Mouse (Mus musculus): ENCODE data around the gene Krt78. TPM values are rescaled to one million over a fixed set of nuclear protein-coding genes. Genes with fewer than 3 reads are reported as not detected.

Krt78 gene
- polyA plus RNA-seq, 1 experiment from 2014 or later, result not detected

DNA sequence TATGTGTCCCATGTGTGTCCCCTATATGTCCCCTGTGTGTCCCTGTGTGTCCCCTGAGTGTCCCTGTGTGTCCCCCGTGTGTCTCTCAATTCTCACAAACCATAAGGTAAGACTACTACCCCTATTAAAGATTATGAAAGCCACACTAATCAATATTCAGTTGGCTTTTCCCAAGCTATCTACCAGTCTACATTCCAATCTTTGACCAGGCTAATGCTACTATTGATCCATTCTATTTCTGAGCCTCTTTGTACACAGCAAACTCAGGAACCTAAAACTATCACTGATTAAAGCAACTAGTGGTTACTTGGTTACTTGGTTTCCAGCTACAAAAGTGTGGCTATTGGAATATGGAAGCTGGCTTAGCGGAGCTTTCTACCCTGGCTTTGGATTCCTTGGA is 31.8 kb downstream of the Krt78 start:
- H3K4me3 ChIP-seq, result no peak overlapping the region
- no peaks in the 10 kb centered on the region for H3K27me3 ChIP-seq (replicated peaks)
- H3K4me1 ChIP-seq, result no peaks in the 10 kb centered on the region
- H3K27ac ChIP-seq, result no peak overlapping the region
- H3K36me3 ChIP-seq (replicated peaks), result no peaks in the 10 kb centered on the region
- H3K9ac ChIP-seq, result no peak overlapping the region
- 95% methylated on average over 2 of the region's 2 CpGs for WGBS
- no peak overlapping the region for H3K4me2 ChIP-seq
- no peak for ATAC-seq (replicated peaks)
- H3K9me3 ChIP-seq, result no peaks in the 10 kb centered on the region

DNA sequence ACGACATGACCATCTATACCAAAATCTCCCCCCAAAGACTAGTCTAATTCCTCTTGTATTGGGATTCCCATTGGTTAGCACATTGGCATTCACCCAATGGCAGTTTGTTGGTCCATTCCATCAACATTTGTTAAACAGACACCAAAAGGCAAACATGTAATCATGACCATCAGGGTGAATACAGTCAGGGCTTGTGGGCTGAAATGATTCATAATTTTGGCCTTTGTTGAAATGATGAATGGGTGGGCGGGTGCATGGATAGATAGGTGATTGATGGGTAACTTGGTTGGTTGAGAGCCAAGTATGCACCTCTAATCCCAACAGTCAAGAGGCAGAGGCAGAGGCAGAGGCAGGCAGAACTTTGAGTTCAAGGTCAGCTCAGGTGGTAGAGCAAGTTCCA is 38.0 kb downstream of the Krt78 start:
- no peak overlapping the region for H3K9ac ChIP-seq
- no peaks in the 10 kb centered on the region for H3K4me1 ChIP-seq
- H3K27ac ChIP-seq, result no peak overlapping the region
- no peaks in the 10 kb centered on the region for H3K36me3 ChIP-seq (replicated peaks)
- H3K4me3 ChIP-seq, result no peak overlapping the region
- no peak for ATAC-seq (replicated peaks)
- no peaks in the 10 kb centered on the region for H3K27me3 ChIP-seq (replicated peaks)
- no peak overlapping the region for H3K4me2 ChIP-seq
- 77% methylated on average over 2 of the region's 2 CpGs for WGBS
- no peaks in the 10 kb centered on the region for H3K9me3 ChIP-seq

GRCm38 (mm10) chr15:101904849-101905248 is 49.2 kb downstream of the Krt78 start:
- H3K27me3 ChIP-seq (replicated peaks), result no peaks in the 10 kb centered on the region
- no peak overlapping the region for H3K9ac ChIP-seq
- H3K9me3 ChIP-seq, result no peaks in the 10 kb centered on the region
- no peak for ATAC-seq (replicated peaks)
- WGBS, result 81% methylated on average over 5 of the region's 5 CpGs
- H3K36me3 ChIP-seq (replicated peaks), result no peaks in the 10 kb centered on the region
- H3K4me1 ChIP-seq, result no peaks in the 10 kb centered on the region
- no peak overlapping the region for H3K4me2 ChIP-seq
- H3K4me3 ChIP-seq, result no peak overlapping the region
- no peak overlapping the region for H3K27ac ChIP-seq

GRCm38 (mm10) chr15:101902171-101903149 is 51.6 kb downstream of the Krt78 start:
- no peak for ATAC-seq (replicated peaks)
- Histone ChIP-seq H3K9me3 (no peaks in the 10 kb centered on the region), H3K4me3 (no peak overlapping the region), H3K27me3 (replicated peaks) (no peaks in the 10 kb centered on the region), H3K36me3 (replicated peaks) (no peaks in the 10 kb centered on the region), H3K4me2 (no peak overlapping the region), H3K4me1 (no peaks in the 10 kb centered on the region), H3K9ac (no peak overlapping the region), H3K27ac (no peak overlapping the region)
- WGBS, result 48% methylated on average over 12 of the region's 12 CpGs

Other genes with a start within 250 kb of the Krt78 start
- 0.10 and 5.8 TPM in 2 replicates for gene Krt5, start 241.4 kb downstream of the Krt78 start, polyA plus RNA-seq (2015; fragmentation: Nextera tagmentation; extraction: Ambion mirVana)
- 0.08 TPM in 2 replicates for gene Krt71, start 211.2 kb downstream of the Krt78 start, polyA plus RNA-seq (2015; fragmentation: Nextera tagmentation; extraction: Ambion mirVana)
- gene Krt72, start 167.8 kb downstream of the Krt78 start, polyA plus RNA-seq (2015; fragmentation: Nextera tagmentation; extraction: Ambion mirVana), result not detected in 2 replicates
- 0.46 and 0.73 TPM in 2 replicates for gene Krt73, start 151.9 kb downstream of the Krt78 start, polyA plus RNA-seq (2015; fragmentation: Nextera tagmentation; extraction: Ambion mirVana)
- not detected in 2 replicates for gene Krt2, start 136.1 kb downstream of the Krt78 start, polyA plus RNA-seq (2015; fragmentation: Nextera tagmentation; extraction: Ambion mirVana)
- gene Krt1, start 103.5 kb downstream of the Krt78 start, polyA plus RNA-seq (2015; fragmentation: Nextera tagmentation; extraction: Ambion mirVana), result 12.3 and 12.8 TPM in 2 replicates
- 0.23 and 0.54 TPM in 2 replicates for gene Krt77, start 84.6 kb downstream of the Krt78 start, polyA plus RNA-seq (2015; fragmentation: Nextera tagmentation; extraction: Ambion mirVana)
- not detected in 2 replicates for gene Krt76, start 61.4 kb downstream of the Krt78 start, polyA plus RNA-seq (2015; fragmentation: Nextera tagmentation; extraction: Ambion mirVana)
- 0.18 and 0.90 TPM in 2 replicates for gene Krt4, start 29.6 kb downstream of the Krt78 start, polyA plus RNA-seq (2015; fragmentation: Nextera tagmentation; extraction: Ambion mirVana)
- 0.11 and 0.13 TPM in 2 replicates for gene Krt79, start 14.0 kb downstream of the Krt78 start, polyA plus RNA-seq (2015; fragmentation: Nextera tagmentation; extraction: Ambion mirVana)
- gene Krt8, start 50.2 kb upstream of the Krt78 start, polyA plus RNA-seq (2015; fragmentation: Nextera tagmentation; extraction: Ambion mirVana), result 1.8 and 2.0 TPM in 2 replicates
- 3.3 and 4.4 TPM in 2 replicates for gene Krt18, start 73.9 kb upstream of the Krt78 start, polyA plus RNA-seq (2015; fragmentation: Nextera tagmentation; extraction: Ambion mirVana)
- gene Eif4b, start 119.5 kb upstream of the Krt78 start, polyA plus RNA-seq (2015; fragmentation: Nextera tagmentation; extraction: Ambion mirVana), result 87.0 and 89.2 TPM in 2 replicates
- gene Tns2, start 146.1 kb upstream of the Krt78 start, polyA plus RNA-seq (2015; fragmentation: Nextera tagmentation; extraction: Ambion mirVana), result 8.3 and 12.3 TPM in 2 replicates
- gene Spryd3, start 181.9 kb upstream of the Krt78 start, polyA plus RNA-seq (2015; fragmentation: Nextera tagmentation; extraction: Ambion mirVana), result 78.7 and 80.2 TPM in 2 replicates
- 2.6 and 4.3 TPM in 2 replicates for gene Igfbp6, start 190.1 kb upstream of the Krt78 start, polyA plus RNA-seq (2015; fragmentation: Nextera tagmentation; extraction: Ambion mirVana)
- 0.15 TPM in 1 of 2 replicates, not detected in the other for gene Soat2, start 196.2 kb upstream of the Krt78 start, polyA plus RNA-seq (2015; fragmentation: Nextera tagmentation; extraction: Ambion mirVana)
- gene Zfp740, start 249.0 kb upstream of the Krt78 start, polyA plus RNA-seq (2015; fragmentation: Nextera tagmentation; extraction: Ambion mirVana), result 59.0 and 64.2 TPM in 2 replicates

All from midbrain, embryonic 15.5 days (tissue).